Mouse (Mus musculus) lung, embryonic 14.5 days (tissue): Measurements from ENCODE around the gene Slc22a3. TPM values are rescaled to one million over a fixed set of nuclear protein-coding genes. Genes with fewer than 3 reads are reported as not detected.

Experiments used
- ATAC-seq: fragments of 200-750 bp; cut with Nextera tagmentation; 2 replicates; pipeline ENCODE4 v1.8.0; 2017; ENCODE audit warnings: mild to moderate bottlenecking, moderate TSS enrichment, moderate library complexity; ENCODE audit not compliant: insufficient read depth
- DNase-seq: peaks from one replicate; pipeline ENCODE4 v3.0.0-alpha.2; 2015
- H3K27ac ChIP-seq: fragments of 300-500 bp; sonication (generic); 2 replicates; pipeline ENCODE4 v1.5.1; 2014; ENCODE audit warnings: low read depth, mild to moderate bottlenecking, moderate library complexity
- H3K27me3 ChIP-seq: fragments of 300-500 bp; sonication (generic); 2 replicates; pipeline ENCODE4 v1.6.1; 2014; ENCODE audit warnings: low read length, control low read depth; ENCODE audit not compliant: insufficient read depth
- H3K36me3 ChIP-seq: fragments of 300-500 bp; sonication (generic); 2 replicates; pipeline ENCODE4 v1.6.1; 2014; ENCODE audit warnings: control low read depth; ENCODE audit not compliant: insufficient read depth
- H3K4me1 ChIP-seq: fragments of 300-500 bp; sonication (generic); 2 replicates; pipeline ENCODE4 v1.6.1; 2014; ENCODE audit warnings: antibody characterized with exemption, control low read depth; ENCODE audit not compliant: insufficient read depth
- H3K4me2 ChIP-seq: fragments of 300-500 bp; sonication (generic); 2 replicates; pipeline ENCODE4 v1.6.1; 2014; ENCODE audit warnings: mild to moderate bottlenecking
- H3K4me3 ChIP-seq: fragments of 300-500 bp; sonication (generic); 2 replicates; pipeline ENCODE4 v1.5.1; 2014; ENCODE audit warnings: low read depth, low read length
- H3K9ac ChIP-seq: fragments of 300-500 bp; sonication (generic); 2 replicates; pipeline ENCODE4 v1.6.1; 2014
- H3K9me3 ChIP-seq: fragments of 300-500 bp; sonication (generic); 2 replicates; pipeline ENCODE4 v1.6.1; 2016; ENCODE audit warnings: low read depth, low read length, control low read depth
- CTCF ChIP-seq: IDR thresholded peaks from 2 replicates; pipeline ENCODE4 v1.5.1; 2016; ENCODE audit warnings: antibody characterized with exemption, low read depth
- WGBS: fragments of 180-500 bp; shearing (Covaris S2); extraction: QIAGEN DNeasy Blood & Tissue Kit; methylation state at CpG from one replicate; pipeline ENCODE4 v1.1.7; 2014; 5-methylcytosine and 5-hydroxymethylcytosine counted together
- polyA plus RNA-seq: library from polyadenylated mRNA; unstranded; fragments of >200 nt; fragmentation: Nextera tagmentation; extraction: Ambion mirVana; gene quantifications from 2 replicates; pipeline ENCODE4 v1.2.1, GENCODE M21; 2014

The Slc22a3 gene
- polyA plus RNA-seq, 1 experiment from 2014 or later, result 0.26 TPM

DNA sequence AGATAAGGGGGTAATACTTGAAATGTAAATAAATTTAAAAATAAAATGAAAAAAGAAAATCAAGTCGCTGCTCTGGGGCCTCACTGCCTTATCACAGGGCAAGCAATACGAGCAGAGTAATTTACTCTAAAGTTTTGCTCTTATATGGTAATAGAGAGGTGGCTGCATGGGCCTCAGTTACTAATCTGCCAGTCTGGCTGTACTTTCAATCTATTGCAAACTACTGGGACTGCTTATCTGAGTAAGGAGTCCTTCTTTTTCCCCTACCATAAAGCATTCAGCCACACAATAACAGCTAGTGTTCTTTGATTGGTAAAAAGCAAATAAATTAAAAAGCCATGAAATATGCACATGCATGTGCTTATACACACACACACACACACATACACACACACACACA lies 125.9 kb downstream of the Slc22a3 start:
- no peak for DNase-seq
- TF ChIP-seq CTCF, result no peak
- no peak for ATAC-seq
- no peaks in the 10 kb centered on the region for H3K36me3 ChIP-seq
- no peak overlapping the region for H3K9ac ChIP-seq
- 52% methylated on average over 2 of the region's 2 CpGs for WGBS
- no peaks in the 10 kb centered on the region for H3K27me3 ChIP-seq
- no peaks in the 10 kb centered on the region for H3K9me3 ChIP-seq
- H3K4me1 ChIP-seq, result no peaks in the 10 kb centered on the region
- H3K27ac ChIP-seq, result no peak overlapping the region
- no peak overlapping the region for H3K4me2 ChIP-seq
- H3K4me3 ChIP-seq, result no peak overlapping the region

DNA sequence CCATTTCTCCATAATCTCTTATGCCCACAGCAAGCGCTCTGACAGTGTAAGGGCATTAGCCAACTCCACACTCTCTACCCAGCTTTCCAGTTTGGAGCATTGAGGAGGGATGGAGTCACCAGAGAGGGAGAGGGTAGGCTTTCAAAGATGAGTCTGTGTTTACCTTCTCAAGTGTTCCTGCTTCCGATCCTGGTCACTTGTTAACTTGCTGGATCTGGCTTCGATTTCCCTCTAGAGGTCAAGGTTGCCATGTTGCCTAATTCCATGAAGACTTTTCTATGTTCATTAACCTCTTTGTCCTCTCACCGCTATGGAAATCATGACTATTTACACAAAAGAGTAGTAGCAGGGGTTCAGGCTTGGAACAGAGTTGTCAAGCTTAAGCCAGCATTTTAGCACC lies 127.2 kb downstream of the Slc22a3 start:
- H3K4me1 ChIP-seq, result no peaks in the 10 kb centered on the region
- no peaks in the 10 kb centered on the region for H3K9me3 ChIP-seq
- H3K4me3 ChIP-seq, result no peak overlapping the region
- no peak overlapping the region for H3K9ac ChIP-seq
- no peaks in the 10 kb centered on the region for H3K36me3 ChIP-seq
- 77% methylated on average over 4 of the region's 4 CpGs for WGBS
- DNase-seq, result no peak
- no peaks in the 10 kb centered on the region for H3K27me3 ChIP-seq
- TF ChIP-seq CTCF, result no peak
- no peak for ATAC-seq
- no peak overlapping the region for H3K4me2 ChIP-seq
- no peak overlapping the region for H3K27ac ChIP-seq

DNA sequence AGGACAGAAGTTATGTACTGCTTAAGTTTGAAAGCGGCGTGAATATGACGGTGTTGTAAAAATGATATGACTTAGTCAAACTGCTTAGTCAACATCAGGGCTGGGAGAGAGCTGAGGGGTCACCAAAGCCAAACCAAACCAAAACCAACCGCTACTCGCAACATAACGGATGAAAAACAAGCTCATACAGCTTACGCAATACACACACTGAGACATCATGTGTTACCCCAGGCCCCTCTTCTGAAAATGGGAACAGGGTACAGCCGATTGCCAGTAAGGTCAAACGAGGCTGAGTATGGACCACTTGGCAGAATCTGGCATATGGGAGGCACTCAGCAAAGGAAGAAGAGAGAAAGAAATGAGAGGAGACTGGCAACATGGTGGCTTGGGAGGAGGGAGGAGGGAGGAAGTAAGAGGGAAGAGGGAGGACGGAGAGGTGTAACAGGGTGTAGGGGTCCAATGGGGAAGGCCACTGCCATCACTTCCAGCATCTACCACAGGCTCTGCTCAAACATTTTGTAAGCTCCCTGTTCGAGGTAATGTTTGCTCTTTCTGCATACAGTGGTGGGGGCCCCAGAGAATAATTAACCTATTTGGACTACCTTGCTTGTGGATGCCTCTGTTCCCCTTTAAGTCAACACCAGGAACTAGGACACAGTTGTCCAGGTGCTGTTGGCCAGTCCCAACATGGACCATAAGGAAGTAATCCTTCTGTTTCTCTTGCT lies 129.4 kb downstream of the Slc22a3 start, which contains the start of gene Plg:
TSS of gene Plg (plus strand) at position 628 of the 725 bp plus-strand sequence.
- DNase-seq, result no peak
- no peak within 1 kb of the TSS for H3K4me2 ChIP-seq
- no peaks in the 10 kb centered on the region for H3K9me3 ChIP-seq
- no peak for TF ChIP-seq CTCF
- 84% methylated on average over 11 of the region's 11 CpGs for WGBS
- no peak within 1 kb of the TSS for H3K9ac ChIP-seq
- H3K4me1 ChIP-seq, result no peaks in the 10 kb centered on the region
- no peaks in the 10 kb centered on the region for H3K27me3 ChIP-seq
- ATAC-seq, result no peak
- no peak within 1 kb of the TSS for H3K4me3 ChIP-seq
- no peak within 1 kb of the TSS for H3K27ac ChIP-seq
- no peaks in the 10 kb centered on the region for H3K36me3 ChIP-seq

DNA sequence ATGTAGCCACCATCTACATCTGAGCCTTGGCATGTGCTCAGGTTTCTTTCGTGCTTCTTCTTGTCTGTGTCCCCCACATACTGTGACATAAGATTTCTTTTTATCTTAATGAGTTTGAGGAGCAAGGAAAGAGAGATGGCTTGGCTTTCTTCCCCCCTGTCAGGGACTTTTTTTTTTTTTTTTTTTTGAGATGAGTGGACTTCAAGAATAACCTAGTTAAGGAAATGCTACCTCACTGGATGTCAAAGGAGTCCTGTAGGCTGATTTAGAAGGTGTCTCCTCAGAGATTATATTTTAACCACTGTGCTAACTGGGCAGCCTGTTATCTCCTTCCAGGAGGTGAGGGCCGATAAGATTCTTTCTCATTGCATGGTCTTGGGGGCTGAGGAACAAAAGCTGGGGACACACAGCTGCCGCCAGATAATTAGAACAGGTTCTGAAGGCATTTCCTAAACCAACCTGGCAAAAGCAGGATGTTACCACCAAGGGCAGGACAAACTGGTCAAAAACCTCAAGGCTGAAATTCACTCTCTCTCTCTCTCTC lies 133.8 kb downstream of the Slc22a3 start:
- no peaks in the 10 kb centered on the region for H3K4me1 ChIP-seq
- TF ChIP-seq CTCF, result no peak
- no peak overlapping the region for H3K27ac ChIP-seq
- ATAC-seq (no peak), DNase-seq (no peak)
- no peaks in the 10 kb centered on the region for H3K9me3 ChIP-seq
- H3K9ac ChIP-seq, result no peak overlapping the region
- WGBS, result 41% methylated on average over 3 of the region's 3 CpGs
- no peaks in the 10 kb centered on the region for H3K27me3 ChIP-seq
- H3K4me3 ChIP-seq, result no peak overlapping the region
- no peak overlapping the region for H3K4me2 ChIP-seq
- H3K36me3 ChIP-seq, result no peaks in the 10 kb centered on the region

DNA sequence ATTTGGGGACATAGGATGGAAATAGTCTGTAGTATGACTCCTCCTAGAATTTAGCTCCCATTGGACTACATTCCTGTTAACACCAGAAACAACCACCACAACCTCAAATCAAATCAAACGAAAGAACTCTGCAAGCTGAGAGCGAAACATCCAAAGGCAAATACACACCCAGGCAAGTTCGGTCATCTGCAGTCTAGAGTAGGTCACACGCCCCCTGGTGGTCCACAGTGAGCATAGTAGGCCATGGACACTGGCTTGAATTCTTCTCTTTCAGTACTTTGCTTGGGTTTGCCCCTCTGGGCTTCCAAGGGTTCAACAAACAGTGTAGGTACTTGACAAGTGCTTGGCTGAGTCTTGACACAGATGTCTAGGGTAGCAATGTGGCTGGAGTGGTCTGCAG lies 135.5 kb downstream of the Slc22a3 start:
- peak overlapping the region; percentile 27 for H3K4me2 ChIP-seq
- H3K27ac ChIP-seq, result no peak overlapping the region
- peak; percentile 83 for DNase-seq
- no peaks in the 10 kb centered on the region for H3K4me1 ChIP-seq
- H3K27me3 ChIP-seq, result no peaks in the 10 kb centered on the region
- ATAC-seq, result 0 out of 2 replicates have a peak, but pooled peaks have one; percentile 32
- H3K9me3 ChIP-seq, result no peaks in the 10 kb centered on the region
- TF ChIP-seq CTCF, result peak; percentile 93
- 28% methylated on average over 4 of the region's 4 CpGs for WGBS
- no peak overlapping the region for H3K4me3 ChIP-seq
- no peaks in the 10 kb centered on the region for H3K36me3 ChIP-seq
- no peak overlapping the region for H3K9ac ChIP-seq

DNA sequence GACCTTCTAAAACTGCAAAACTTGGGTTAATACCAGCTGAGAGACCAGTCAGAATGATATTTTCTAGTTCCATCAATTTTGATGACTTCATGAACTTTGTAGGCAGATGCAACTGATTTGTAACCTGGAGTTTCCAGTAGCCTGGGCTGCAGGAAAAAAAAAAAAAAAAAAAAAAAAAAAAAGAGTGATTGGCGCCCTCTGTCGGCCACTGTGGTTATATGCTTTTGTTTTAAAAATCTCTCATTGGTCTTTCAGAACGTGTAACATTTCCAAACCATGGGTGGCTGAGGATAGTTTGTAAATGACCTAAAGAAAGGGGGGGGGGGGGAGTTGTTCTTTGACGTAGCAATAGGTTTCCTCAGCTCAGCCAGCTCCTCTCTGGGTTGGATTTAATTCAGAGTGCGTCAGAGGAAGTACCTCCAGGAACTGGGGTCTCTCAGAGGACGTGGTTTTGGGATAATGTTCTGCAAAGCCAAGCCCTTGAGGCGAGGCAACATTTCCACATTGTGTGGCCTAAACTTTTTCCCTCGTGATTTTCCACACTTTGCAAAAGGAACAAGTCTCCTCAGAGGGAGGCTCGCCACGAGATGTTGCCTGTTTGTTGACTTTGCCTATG lies 136.1 kb downstream of the Slc22a3 start:
- Histone ChIP-seq H3K9ac (no peak overlapping the region), H3K4me2 (peak overlapping the region; percentile 27), H3K36me3 (no peaks in the 10 kb centered on the region), H3K4me3 (no peak overlapping the region), H3K27ac (no peak overlapping the region), H3K9me3 (no peaks in the 10 kb centered on the region), H3K27me3 (no peaks in the 10 kb centered on the region), H3K4me1 (no peaks in the 10 kb centered on the region)
- WGBS, result 31% methylated on average over 10 of the region's 10 CpGs
- DNase-seq, result peak; percentile 64
- TF ChIP-seq CTCF, result peak; percentile 64
- ATAC-seq, result no peak

DNA sequence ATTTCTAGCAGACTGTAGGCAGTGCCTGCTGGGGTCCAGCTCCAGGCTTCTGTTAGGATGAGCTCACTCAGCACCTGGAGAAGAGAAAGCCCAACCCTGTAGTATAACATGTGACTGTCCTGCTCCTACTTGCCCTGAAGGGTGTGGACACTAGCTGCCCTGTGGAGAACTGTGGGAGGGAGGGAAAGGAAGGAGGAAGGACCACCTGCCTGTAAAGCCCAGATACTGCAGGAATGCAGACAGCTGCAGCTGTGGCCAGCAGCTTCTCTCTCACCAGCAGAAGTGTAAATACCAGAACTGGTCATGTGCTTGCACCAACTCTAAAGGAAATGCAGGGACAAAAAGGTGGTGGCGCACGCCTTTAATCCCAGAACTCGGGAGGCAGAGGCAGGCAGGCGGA lies 137.2 kb downstream of the Slc22a3 start:
- Histone ChIP-seq H3K4me2 (no peak overlapping the region), H3K27me3 (no peaks in the 10 kb centered on the region), H3K27ac (no peak overlapping the region), H3K9me3 (no peaks in the 10 kb centered on the region), H3K9ac (no peak overlapping the region), H3K4me1 (no peaks in the 10 kb centered on the region), H3K4me3 (no peak overlapping the region), H3K36me3 (no peaks in the 10 kb centered on the region)
- 70% methylated on average over 4 of the region's 4 CpGs for WGBS
- no peak for TF ChIP-seq CTCF
- DNase-seq, result no peak
- ATAC-seq, result no peak
